Mouse (Mus musculus) heart, embryonic 14.5 days (tissue): ENCODE data around the gene Crcp. TPM values are rescaled to one million over a fixed set of nuclear protein-coding genes. Genes with fewer than 3 reads are reported as not detected.

Experiments
- ATAC-seq: fragments of 200-750 bp; cut with Nextera tagmentation; 2 replicates; pipeline ENCODE4 v1.8.0; 2017; ENCODE audit warnings: low read depth, moderate TSS enrichment; ENCODE audit not compliant: insufficient number of reproducible peaks, insufficient read depth, low FRiP score
- H3K27ac ChIP-seq, 2 experiments: fragments of 200-500 bp in 1 of 2; fragments of 300-500 bp in 1 of 2; sonication (generic) in 1 of 2; replicated peaks in 1 of 2; 2 replicates each; pipeline ENCODE4 v1.5.1; 2012 to 2014; ENCODE audit warnings: low read depth in 2 of 2, low read length in 2 of 2, control low read depth in 1 of 2, mild to moderate bottlenecking in 1 of 2, mixed read lengths in 1 of 2; ENCODE audit not compliant: control insufficient read depth in 1 of 2, insufficient read depth in 1 of 2
- H3K27me3 ChIP-seq: fragments of 300-500 bp; sonication (generic); 2 replicates; pipeline ENCODE4 v1.6.1; 2014; ENCODE audit warnings: mild to moderate bottlenecking, low read length, control low read depth; ENCODE audit not compliant: control insufficient read depth, insufficient read depth
- H3K36me3 ChIP-seq: fragments of 300-500 bp; sonication (generic); 2 replicates; pipeline ENCODE4 v1.6.1; 2014; ENCODE audit warnings: mild to moderate bottlenecking, control low read depth, low read length, mixed read lengths; ENCODE audit not compliant: control insufficient read depth, insufficient read depth
- H3K4me1 ChIP-seq, 2 experiments: fragments of 200-500 bp in 1 of 2; fragments of 300-500 bp in 1 of 2; sonication (generic) in 1 of 2; 2 replicates each; pipeline ENCODE4 v1.6.1; 2012 to 2014; ENCODE audit warnings: low read length in 2 of 2, control low read depth in 1 of 2, mixed read lengths in 1 of 2; ENCODE audit not compliant: control insufficient read depth in 2 of 2, insufficient read depth in 2 of 2
- H3K4me2 ChIP-seq: fragments of 300-500 bp; sonication (generic); 2 replicates; pipeline ENCODE4 v1.6.1; 2014; ENCODE audit warnings: mild to moderate bottlenecking, low read length
- H3K4me3 ChIP-seq, 2 experiments: fragments of 200-500 bp in 1 of 2; fragments of 300-500 bp in 1 of 2; sonication (generic) in 1 of 2; 2 replicates each; pipeline ENCODE4 v1.5.1; 2012 to 2014; ENCODE audit warnings: low read length in 2 of 2, mild to moderate bottlenecking in 2 of 2, control low read depth in 1 of 2, low read depth in 1 of 2, moderate library complexity in 1 of 2; ENCODE audit not compliant: control insufficient read depth in 1 of 2, insufficient read depth in 1 of 2
- H3K9ac ChIP-seq: fragments of 300-500 bp; sonication (generic); 2 replicates; pipeline ENCODE4 v1.6.1; 2014; ENCODE audit warnings: mild to moderate bottlenecking, low read length
- H3K9me3 ChIP-seq: fragments of 300-500 bp; sonication (generic); 2 replicates; pipeline ENCODE4 v1.6.1; 2016; ENCODE audit warnings: low read length, control low read depth; ENCODE audit not compliant: control insufficient read depth
- WGBS: fragments of 180-500 bp; shearing (Covaris S2); extraction: QIAGEN DNeasy Blood & Tissue Kit; methylation state at CpG from one replicate; pipeline ENCODE4 v1.1.7; 2014; 5-methylcytosine and 5-hydroxymethylcytosine counted together
- polyA plus RNA-seq: library from polyadenylated mRNA; unstranded; fragments of >200 nt; fragmentation: Nextera tagmentation; extraction: Ambion mirVana; gene quantifications from 2 replicates; pipeline ENCODE4 v1.2.1, GENCODE M21; 2014

Gene Crcp
- polyA plus RNA-seq, 1 experiment from 2014 or later = 15.1 TPM

DNA sequence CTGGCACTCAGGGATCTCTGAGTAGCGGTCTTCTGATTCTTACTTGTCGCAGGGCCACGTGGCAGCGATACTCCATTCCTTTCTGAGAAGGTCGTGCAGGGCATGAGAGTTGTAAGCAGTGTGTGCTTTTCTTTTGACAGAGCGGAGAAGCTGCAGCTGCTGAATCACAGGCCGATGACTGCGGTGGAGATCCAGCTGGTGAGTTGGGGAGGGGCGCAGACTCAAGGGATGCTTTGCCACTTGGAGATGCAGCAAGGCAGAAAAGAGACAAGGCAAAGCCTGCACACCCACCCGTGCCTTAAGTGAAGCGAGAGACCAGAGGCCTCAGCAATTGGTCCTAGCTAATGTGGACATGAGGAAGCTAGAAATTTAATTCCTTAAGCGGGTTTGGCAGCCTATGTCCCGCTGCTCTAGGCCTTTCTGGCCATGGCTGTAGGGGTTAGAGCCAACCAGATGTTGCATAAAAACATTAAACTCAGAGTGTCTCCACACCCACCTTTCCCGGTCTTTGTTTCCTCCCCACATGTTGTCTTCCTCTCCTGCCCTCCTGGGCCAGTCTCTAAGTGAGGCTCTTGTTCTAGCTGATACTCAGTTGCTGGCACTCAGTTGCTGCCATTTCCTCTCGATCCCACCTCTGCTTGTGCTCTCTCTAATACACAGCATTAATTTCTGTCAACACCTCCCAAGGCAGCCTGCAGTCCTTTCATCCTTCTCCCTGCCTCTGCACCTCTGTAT, 19.9 kb downstream of the Crcp start:
- H3K36me3 ChIP-seq = peaks cover 45% of the 10 kb centered on the region
- H3K27me3 ChIP-seq = peaks cover 61% of the 10 kb centered on the region
- H3K4me3 ChIP-seq = no peak overlapping the region
- WGBS = 82% methylated on average over 15 of the region's 15 CpGs
- H3K4me2 ChIP-seq = no peak overlapping the region
- H3K9me3 ChIP-seq = no peaks in the 10 kb centered on the region
- H3K27ac ChIP-seq = no peak overlapping the region
- no peak overlapping the region for H3K9ac ChIP-seq
- peaks cover 9 to 11% of the 10 kb centered on the region in 2 experiments; a peak in 3 of 4 replicates for H3K4me1 ChIP-seq
- no peak for ATAC-seq

DNA sequence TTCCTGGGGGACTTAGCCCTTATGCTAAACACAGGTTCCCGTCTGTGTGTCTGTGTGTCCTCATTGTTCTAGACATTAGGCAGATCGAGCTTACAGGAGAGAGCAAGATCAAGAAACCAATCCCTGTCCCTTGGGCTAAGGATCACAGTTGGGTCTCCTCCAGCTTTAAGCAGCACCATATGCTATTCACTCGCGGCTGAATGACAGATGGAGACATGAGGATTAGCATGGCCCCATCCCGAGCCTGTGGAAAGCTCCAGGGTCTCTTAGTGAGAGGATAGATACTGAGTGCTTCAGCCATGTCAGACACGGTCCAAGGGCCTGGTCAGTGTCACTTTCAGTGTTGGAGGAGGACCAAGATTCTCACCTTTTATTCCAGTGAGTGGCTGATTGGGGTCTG, 21.3 kb downstream of the Crcp start:
- 54% methylated on average over 6 of the region's 6 CpGs for WGBS
- no peak for ATAC-seq
- no peak overlapping the region for H3K4me2 ChIP-seq
- no peak overlapping the region for H3K4me3 ChIP-seq
- peaks cover 58% of the 10 kb centered on the region for H3K27me3 ChIP-seq
- H3K36me3 ChIP-seq = peaks cover 47% of the 10 kb centered on the region
- no peaks in the 10 kb centered on the region for H3K9me3 ChIP-seq
- no peak overlapping the region for H3K27ac ChIP-seq
- H3K4me1 ChIP-seq = peaks cover 9 to 11% of the 10 kb centered on the region in 2 experiments; a peak in 3 of 4 replicates
- no peak overlapping the region for H3K9ac ChIP-seq

DNA sequence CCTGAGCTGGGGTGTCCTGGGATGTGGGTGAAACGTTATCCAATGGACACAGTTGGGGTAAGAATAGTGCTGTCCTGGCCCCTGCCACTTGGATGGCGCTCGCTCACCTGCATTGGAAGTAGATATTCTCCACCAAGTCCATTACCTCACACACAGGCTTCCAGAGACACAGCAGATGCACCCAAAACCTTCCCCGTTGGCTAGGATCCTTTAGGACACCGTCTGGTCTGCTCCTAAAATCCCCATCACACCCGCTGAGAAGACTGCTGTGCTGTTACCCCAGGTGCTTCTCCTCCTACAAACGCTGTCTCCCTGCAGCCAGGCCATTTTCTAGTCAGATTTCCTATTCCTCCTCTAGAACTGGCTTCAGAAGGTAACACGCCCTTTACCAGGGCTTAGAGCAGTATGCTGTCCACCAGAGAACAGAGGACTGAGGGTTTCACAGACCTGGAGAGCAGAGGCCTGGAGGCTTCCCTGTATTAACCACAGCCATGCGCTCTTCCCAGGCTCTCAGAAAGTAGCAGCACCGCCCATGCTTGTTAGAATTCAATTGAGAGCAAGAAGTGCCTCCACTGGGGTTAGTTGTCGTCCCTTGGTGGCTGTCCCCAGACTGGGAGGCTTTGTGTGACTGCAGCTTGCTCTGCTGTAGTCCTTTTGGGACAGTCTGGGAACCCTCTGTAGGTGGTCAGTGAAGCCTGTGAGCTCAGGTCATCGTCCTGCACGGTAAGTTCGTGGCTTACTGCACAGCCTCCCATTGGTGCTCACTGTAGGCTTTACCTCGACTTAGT, 22.2 kb downstream of the Crcp start:
- Histone ChIP-seq H3K27me3 (peaks cover 57% of the 10 kb centered on the region), H3K9me3 (no peaks in the 10 kb centered on the region), H3K4me2 (no peak overlapping the region), H3K4me3 (no peak overlapping the region), H3K9ac (no peak overlapping the region), H3K27ac (no peak overlapping the region), H3K36me3 (peaks cover 46% of the 10 kb centered on the region), H3K4me1 (peaks cover 4 to 8% of the 10 kb centered on the region in 2 experiments; a peak in 3 of 4 replicates)
- WGBS = 84% methylated on average over 15 of the region's 15 CpGs
- ATAC-seq = no peak

DNA sequence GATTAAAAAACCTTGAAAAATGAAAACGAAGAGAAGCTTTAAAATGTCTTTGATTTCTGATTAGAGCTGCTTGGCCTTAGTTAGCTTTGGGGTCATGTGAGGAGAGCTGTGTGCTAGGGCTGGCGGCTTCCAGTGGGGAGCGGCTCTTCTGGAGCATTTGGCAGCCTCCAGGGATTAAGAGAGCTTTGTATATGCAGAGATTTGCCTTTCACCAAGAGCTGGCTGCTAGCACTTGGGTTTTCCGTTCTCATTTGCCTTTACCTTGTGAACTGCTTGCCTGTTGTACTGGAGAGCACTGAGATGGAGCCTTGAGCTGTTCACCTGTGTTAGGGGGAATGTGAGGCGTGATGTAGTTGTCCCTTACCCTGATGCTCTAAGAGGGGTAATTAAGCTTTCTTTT, 23.4 kb downstream of the Crcp start:
- Histone ChIP-seq H3K9ac (no peak overlapping the region), H3K4me3 (no peak overlapping the region), H3K27ac (no peak overlapping the region), H3K4me1 (no peaks in the 10 kb centered on the region), H3K4me2 (no peak overlapping the region), H3K36me3 (peaks cover 46% of the 10 kb centered on the region), H3K9me3 (no peaks in the 10 kb centered on the region), H3K27me3 (peaks cover 57% of the 10 kb centered on the region)
- 72% methylated on average over 5 of the region's 5 CpGs for WGBS
- no peak for ATAC-seq

DNA sequence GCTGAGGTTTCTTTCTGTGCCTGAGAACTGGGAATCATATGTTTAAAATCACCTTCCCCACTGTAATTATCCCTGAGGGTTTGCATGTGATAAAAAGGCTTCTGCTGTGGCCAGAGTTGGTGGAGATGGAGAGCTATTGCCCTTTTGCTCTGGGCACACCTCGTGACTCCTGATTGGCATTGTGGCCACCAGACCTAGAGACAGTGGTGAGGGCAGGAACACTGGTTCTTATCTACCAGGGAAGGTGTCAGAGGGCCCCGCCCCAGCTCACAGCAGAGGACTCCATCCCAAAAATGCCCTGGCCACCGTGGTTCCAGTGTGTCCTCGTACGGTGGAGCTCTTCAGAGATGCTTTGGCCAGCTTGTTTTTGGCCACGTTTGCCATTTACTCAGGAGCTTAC, 23.9 kb downstream of the Crcp start:
- WGBS = 85% methylated on average over 6 of the region's 6 CpGs
- H3K9me3 ChIP-seq = no peaks in the 10 kb centered on the region
- H3K4me2 ChIP-seq = no peak overlapping the region
- no peak overlapping the region for H3K4me3 ChIP-seq
- no peak for ATAC-seq
- no peak overlapping the region for H3K9ac ChIP-seq
- H3K4me1 ChIP-seq = no peaks in the 10 kb centered on the region
- no peak overlapping the region for H3K27ac ChIP-seq
- peaks cover 46% of the 10 kb centered on the region for H3K36me3 ChIP-seq
- peaks cover 57% of the 10 kb centered on the region for H3K27me3 ChIP-seq

DNA sequence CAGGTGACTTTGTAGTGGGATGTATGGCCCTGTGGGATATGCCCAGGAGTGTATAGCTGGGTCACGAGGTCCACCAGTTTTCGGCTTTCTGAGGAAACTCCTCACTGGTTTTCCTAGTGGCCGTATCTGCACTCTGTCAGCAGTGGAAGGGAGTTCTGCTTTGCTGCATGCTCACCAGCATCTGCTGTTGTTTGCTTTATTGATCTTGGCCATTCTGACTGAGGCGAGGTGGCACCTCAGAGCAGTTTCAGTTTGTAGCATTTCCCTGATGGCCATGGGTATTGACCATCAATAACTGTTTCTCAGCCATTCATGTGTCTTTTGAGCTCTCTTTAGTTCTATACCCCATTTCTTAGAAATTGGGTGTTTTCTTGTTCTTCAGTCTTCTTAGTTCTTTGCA, 26.6 kb downstream of the Crcp start:
- Histone ChIP-seq H3K27ac (no peak overlapping the region), H3K9ac (no peak overlapping the region), H3K9me3 (no peaks in the 10 kb centered on the region), H3K4me3 (no peak overlapping the region), H3K27me3 (peaks cover 36% of the 10 kb centered on the region), H3K4me1 (peaks cover 3 to 15% of the 10 kb centered on the region in 2 experiments), H3K36me3 (peaks cover 30% of the 10 kb centered on the region), H3K4me2 (no peak overlapping the region)
- no peak for ATAC-seq
- WGBS = 89% methylated on average over 4 of the region's 4 CpGs

DNA sequence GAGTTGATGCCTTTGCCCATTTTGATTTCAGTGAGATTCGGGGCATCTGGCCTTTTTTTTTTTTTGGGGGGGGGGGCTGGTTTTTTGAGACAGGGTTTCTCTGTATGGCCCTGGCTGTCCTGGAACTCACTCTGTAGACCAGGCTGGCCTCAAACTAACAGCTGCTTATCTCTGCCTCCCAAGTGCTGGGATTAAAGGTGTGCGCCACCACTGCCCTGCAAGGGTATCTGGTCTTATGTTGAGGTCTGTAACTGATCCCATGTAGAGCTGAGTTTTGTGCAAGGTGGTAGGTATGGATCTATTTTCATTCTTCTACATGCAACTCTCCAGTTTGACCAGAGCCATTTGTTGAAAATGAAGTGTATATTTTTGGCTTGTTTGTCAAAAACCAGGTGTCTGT, 27.2 kb downstream of the Crcp start:
- WGBS = 85% methylated on average over 2 of the region's 2 CpGs
- H3K9ac ChIP-seq = no peak overlapping the region
- peaks cover 26% of the 10 kb centered on the region for H3K36me3 ChIP-seq
- peaks cover 30% of the 10 kb centered on the region for H3K27me3 ChIP-seq
- no peaks in the 10 kb centered on the region for H3K9me3 ChIP-seq
- no peak overlapping the region for H3K27ac ChIP-seq
- H3K4me3 ChIP-seq = no peak overlapping the region
- H3K4me1 ChIP-seq = peaks cover 3 to 15% of the 10 kb centered on the region in 2 experiments
- H3K4me2 ChIP-seq = no peak overlapping the region
- ATAC-seq = no peak
